Mouse (Mus musculus) cortical plate, adult 2 months (tissue): ENCODE measurements around the gene Sf3a1.
"Not testable (repeated sequence)": the region's sequence is repeated elsewhere in the genome, so short reads cannot be mapped to it uniquely, and the experiment has no call there.

Experiments
- CTCF ChIP-seq: fragments of 200-500 bp; IDR thresholded peaks from 2 replicates; pipeline ENCODE4 v1.5.1; 2011; ENCODE audit warnings: mild to moderate bottlenecking, control low read depth, low read length; ENCODE audit not compliant: insufficient read depth; ENCODE audit errors: extremely low read depth
- POLR2A ChIP-seq: fragments of 200-500 bp; IDR thresholded peaks from 2 replicates; pipeline ENCODE4 v1.6.1; 2011; ENCODE audit warnings: mild to moderate bottlenecking, low read length, control low read depth; ENCODE audit not compliant: insufficient read depth; ENCODE audit errors: extremely low read depth

- TF ChIP-seq POLR2A, CTCF: not testable (repeated sequence)
These were observed 31.7 kb upstream of the Sf3a1 start for GRCm38 (mm10) chr11:4128461-4128860.
